Mouse (Mus musculus): ENCODE data around the gene Slc25a11. TPM values are rescaled to one million over a fixed set of nuclear protein-coding genes. Genes with fewer than 3 reads are reported as not detected.

The Slc25a11 gene
- polyA plus RNA-seq, 1 experiment from 2014 or later: 210 TPM

- WGBS: 85% methylated on average over 12 of the region's 12 CpGs
- H3K9ac ChIP-seq (ENCODE audit: low read depth, low read length): peak overlapping the region; percentile 78
- peak overlapping the region; percentile 98; the same call in 1 of the 2 replicates for H3K27ac ChIP-seq (ENCODE audit: low read depth, low read length)
- no peaks in the 10 kb centered on the region for H3K9me3 ChIP-seq (ENCODE audit: control insufficient read depth)
- no peaks in the 10 kb centered on the region for H3K27me3 ChIP-seq (replicated peaks; ENCODE audit: control insufficient read depth, insufficient read depth, low read length)
- no peak for TF ChIP-seq CTCF (IDR thresholded peaks at IDR 0.05; ENCODE audit: low read depth)
- H3K36me3 ChIP-seq (ENCODE audit: control insufficient read depth, insufficient read depth): peaks cover 23% of the 10 kb centered on the region
- peak overlapping the region; percentile 91 for H3K4me2 ChIP-seq (replicated peaks; ENCODE audit: low read depth)
- peak overlapping the region; percentile 77 for H3K4me3 ChIP-seq (ENCODE audit: low read depth, low read length)
- peaks cover 5% of the 10 kb centered on the region; the same call in 1 of the 2 replicates for H3K4me1 ChIP-seq (replicated peaks; ENCODE audit: control insufficient read depth, insufficient read depth, low read length)
- ATAC-seq: no peak
Observed at GRCm38 (mm10) chr11:70645461-70646258, 1.6 kb downstream of the Slc25a11 start.

GRCm38 (mm10) chr11:70644564-70645103, 2.6 kb downstream of the Slc25a11 start:
- Histone ChIP-seq H3K9ac (ENCODE audit: low read depth, low read length) (0 out of 2 replicates have a peak overlapping the region, but pooled peaks have one; percentile 11), H3K4me2 (replicated peaks; ENCODE audit: low read depth) (no peak overlapping the region), H3K9me3 (ENCODE audit: control insufficient read depth) (no peaks in the 10 kb centered on the region), H3K4me1 (replicated peaks; ENCODE audit: control insufficient read depth, insufficient read depth, low read length) (peaks cover 3% of the 10 kb centered on the region; the same call in 1 of the 2 replicates), H3K36me3 (ENCODE audit: control insufficient read depth, insufficient read depth) (peaks cover 15% of the 10 kb centered on the region), H3K27me3 (replicated peaks; ENCODE audit: control insufficient read depth, insufficient read depth, low read length) (no peaks in the 10 kb centered on the region), H3K4me3 (ENCODE audit: low read depth, low read length) (no peak overlapping the region), H3K27ac (ENCODE audit: low read depth, low read length) (no peak overlapping the region; the same call in 1 of the 2 replicates)
- WGBS: 95% methylated on average over 8 of the region's 8 CpGs
- TF ChIP-seq CTCF (IDR thresholded peaks at IDR 0.05; ENCODE audit: low read depth): no peak
- no peak for ATAC-seq

DNA sequence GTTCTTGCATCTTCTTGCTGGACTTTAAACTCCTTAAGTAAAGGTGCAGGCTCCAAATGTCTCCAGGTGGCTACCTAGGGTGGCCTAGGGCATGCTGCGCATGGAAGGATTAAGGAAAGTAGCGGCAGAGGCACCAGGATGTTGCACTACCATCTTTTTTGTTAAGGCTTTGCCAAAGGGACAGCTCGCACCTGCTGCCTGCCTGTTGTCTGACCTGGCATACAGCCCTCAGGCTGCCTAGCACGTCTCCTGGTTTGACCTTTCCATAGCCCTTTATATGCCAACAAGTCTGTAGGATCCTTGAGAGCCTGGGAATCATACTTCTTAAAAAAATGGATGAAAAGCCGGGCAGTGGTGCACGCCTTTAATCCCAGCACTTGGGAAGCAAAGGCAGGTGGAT, 4.2 kb downstream of the Slc25a11 start:
- no peak for ATAC-seq
- peaks cover 3% of the 10 kb centered on the region; the same call in 1 of the 2 replicates for H3K4me1 ChIP-seq (replicated peaks; ENCODE audit: control insufficient read depth, insufficient read depth, low read length)

GRCm38 (mm10) chr11:70641241-70641640, 6.0 kb downstream of the Slc25a11 start:
- no peak for TF ChIP-seq CTCF (IDR thresholded peaks at IDR 0.05; ENCODE audit: low read depth)
- H3K36me3 ChIP-seq (ENCODE audit: control insufficient read depth, insufficient read depth): peaks cover 15% of the 10 kb centered on the region
- no peak for ATAC-seq
- no peaks in the 10 kb centered on the region for H3K9me3 ChIP-seq (ENCODE audit: control insufficient read depth)
- H3K27ac ChIP-seq (ENCODE audit: low read depth, low read length): no peak overlapping the region
- H3K9ac ChIP-seq (ENCODE audit: low read depth, low read length): no peak overlapping the region
- H3K27me3 ChIP-seq (replicated peaks; ENCODE audit: control insufficient read depth, insufficient read depth, low read length): no peaks in the 10 kb centered on the region
- WGBS: 83% methylated on average over 7 of the region's 7 CpGs
- peaks cover 3% of the 10 kb centered on the region; the same call in 1 of the 2 replicates for H3K4me1 ChIP-seq (replicated peaks; ENCODE audit: control insufficient read depth, insufficient read depth, low read length)
- no peak overlapping the region for H3K4me2 ChIP-seq (replicated peaks; ENCODE audit: low read depth)
- no peak overlapping the region for H3K4me3 ChIP-seq (ENCODE audit: low read depth, low read length)

More for the DNA sequence above, 4.2 kb downstream of the Slc25a11 start:
- Histone ChIP-seq H3K9ac (ENCODE audit: low read depth, low read length) (no peak overlapping the region), H3K27me3 (replicated peaks; ENCODE audit: control insufficient read depth, insufficient read depth, low read length) (no peaks in the 10 kb centered on the region), H3K36me3 (ENCODE audit: control insufficient read depth, insufficient read depth) (peaks cover 15% of the 10 kb centered on the region), H3K4me3 (ENCODE audit: low read depth, low read length) (no peak overlapping the region), H3K4me2 (replicated peaks; ENCODE audit: low read depth) (no peak overlapping the region), H3K27ac (ENCODE audit: low read depth, low read length) (no peak overlapping the region), H3K9me3 (ENCODE audit: control insufficient read depth) (no peaks in the 10 kb centered on the region)
- 93% methylated on average over 6 of the region's 6 CpGs for WGBS
- TF ChIP-seq CTCF (IDR thresholded peaks at IDR 0.05; ENCODE audit: low read depth): no peak

GRCm38 (mm10) chr11:70639976-70640375, 7.3 kb downstream of the Slc25a11 start:
- no peak overlapping the region for H3K27ac ChIP-seq (ENCODE audit: low read depth, low read length)
- WGBS: 76% methylated on average over 8 of the region's 8 CpGs
- TF ChIP-seq CTCF (IDR thresholded peaks at IDR 0.05; ENCODE audit: low read depth): no peak
- H3K9ac ChIP-seq (ENCODE audit: low read depth, low read length): no peak overlapping the region
- no peak overlapping the region for H3K4me2 ChIP-seq (replicated peaks; ENCODE audit: low read depth)
- H3K4me1 ChIP-seq (replicated peaks; ENCODE audit: control insufficient read depth, insufficient read depth, low read length): no peaks in the 10 kb centered on the region
- no peak overlapping the region for H3K4me3 ChIP-seq (ENCODE audit: low read depth, low read length)
- H3K36me3 ChIP-seq (ENCODE audit: control insufficient read depth, insufficient read depth): peaks cover 13% of the 10 kb centered on the region
- H3K27me3 ChIP-seq (replicated peaks; ENCODE audit: control insufficient read depth, insufficient read depth, low read length): no peaks in the 10 kb centered on the region
- ATAC-seq: no peak
- H3K9me3 ChIP-seq (ENCODE audit: control insufficient read depth): no peaks in the 10 kb centered on the region

DNA sequence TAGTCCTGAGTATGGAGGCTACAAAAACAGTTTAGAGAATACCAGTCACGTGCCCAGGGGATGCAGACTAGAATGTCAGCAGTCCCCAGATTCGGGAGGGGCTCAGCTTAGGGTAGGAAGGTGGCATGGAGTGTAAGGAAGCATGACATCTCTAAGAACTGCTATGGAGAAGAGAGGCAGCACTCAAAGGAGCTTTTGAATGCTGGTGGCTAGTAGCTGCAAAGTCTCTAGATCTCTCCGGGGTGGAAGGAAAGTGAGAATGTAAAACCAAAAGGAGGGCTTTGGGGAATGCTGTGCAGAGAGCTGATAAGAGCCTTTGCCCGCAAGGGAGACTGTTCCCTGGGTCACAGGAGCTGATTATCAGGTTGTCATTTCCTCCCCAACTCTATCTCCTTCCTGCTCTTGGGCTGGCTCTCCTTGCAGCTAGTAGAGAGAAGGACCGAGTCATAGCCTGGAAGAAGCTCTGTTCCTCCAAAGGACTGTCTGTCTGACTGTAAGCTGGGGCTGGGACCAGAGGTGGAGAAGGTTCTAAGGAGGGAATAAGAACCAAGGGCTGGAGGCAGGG, 8.5 kb downstream of the Slc25a11 start, which contains the start of gene Gp1ba:
Gp1ba (plus strand) TSS at position 409 of the 565 bp plus-strand sequence.
- 24% methylated on average over 5 of the region's 5 CpGs for WGBS
- Histone ChIP-seq H3K4me1 (replicated peaks; ENCODE audit: control insufficient read depth, insufficient read depth, low read length) (no peaks in the 10 kb centered on the region), H3K4me3 (ENCODE audit: low read depth, low read length) (no peak within 1 kb of the TSS), H3K36me3 (ENCODE audit: control insufficient read depth, insufficient read depth) (peaks cover 1% of the 10 kb centered on the region; the same call in 1 of the 2 replicates), H3K4me2 (replicated peaks; ENCODE audit: low read depth) (no peak within 1 kb of the TSS), H3K9me3 (ENCODE audit: control insufficient read depth) (no peaks in the 10 kb centered on the region), H3K27me3 (replicated peaks; ENCODE audit: control insufficient read depth, insufficient read depth, low read length) (no peaks in the 10 kb centered on the region), H3K27ac (ENCODE audit: low read depth, low read length) (no peak within 1 kb of the TSS), H3K9ac (ENCODE audit: low read depth, low read length) (no peak within 1 kb of the TSS)
- no peak for TF ChIP-seq CTCF (IDR thresholded peaks at IDR 0.05; ENCODE audit: low read depth)
- ATAC-seq: no peak
